Mouse (Mus musculus) cortical plate, adult 2 months (tissue): ENCODE data around the gene D1Pas1. TPM values are rescaled to one million over a fixed set of nuclear protein-coding genes. Genes with fewer than 3 reads are reported as not detected.

ENCODE experiments used
- H3K27ac ChIP-seq: fragments of 200-500 bp; 2 replicates; pipeline ENCODE4 v1.5.1; 2012; ENCODE audit warnings: low read length, control low read depth, inconsistent platforms; ENCODE audit not compliant: insufficient read depth
- H3K4me1 ChIP-seq: fragments of 200-500 bp; 2 replicates; pipeline ENCODE4 v1.6.1; 2011; ENCODE audit warnings: low read length; ENCODE audit not compliant: control insufficient read depth, insufficient read depth
- H3K4me3 ChIP-seq: fragments of 200-500 bp; 2 replicates; pipeline ENCODE4 v1.5.1; 2011; ENCODE audit warnings: mild to moderate bottlenecking, low read length, control low read depth; ENCODE audit not compliant: insufficient read depth
- CTCF ChIP-seq: fragments of 200-500 bp; IDR thresholded peaks from 2 replicates; pipeline ENCODE4 v1.5.1; 2011; ENCODE audit warnings: mild to moderate bottlenecking, control low read depth, low read length; ENCODE audit not compliant: insufficient read depth; ENCODE audit errors: extremely low read depth
- POLR2A ChIP-seq: fragments of 200-500 bp; IDR thresholded peaks from 2 replicates; pipeline ENCODE4 v1.6.1; 2011; ENCODE audit warnings: mild to moderate bottlenecking, low read length, control low read depth; ENCODE audit not compliant: insufficient read depth; ENCODE audit errors: extremely low read depth
- polyA plus RNA-seq: library from polyadenylated mRNA; depleted of rRNA; stranded (reverse); fragments of >200 nt; gene quantifications from 2 replicates; pipeline ENCODE4 v1.2.3, GENCODE M21; 2012

The D1Pas1 gene
- polyA plus RNA-seq, 1 experiment = not detected

DNA sequence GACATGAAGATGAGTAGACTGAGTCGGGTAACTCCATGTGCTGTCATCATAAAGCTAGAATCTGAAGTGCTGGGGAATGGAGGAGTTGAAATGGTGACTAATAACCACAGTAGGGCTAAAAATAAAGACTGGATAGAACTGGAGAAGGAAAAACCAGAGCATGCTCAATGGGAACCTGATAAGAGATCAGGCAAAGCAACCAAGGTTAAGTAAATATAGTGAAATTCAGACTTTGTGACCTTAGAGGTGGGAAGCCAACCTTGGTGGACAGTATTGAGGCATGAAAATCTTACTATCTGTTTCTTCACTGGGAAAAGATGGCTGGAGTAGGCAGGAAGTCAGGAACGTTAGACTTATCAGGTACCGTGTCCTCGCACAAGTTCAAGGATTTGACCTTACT is 14.8 kb upstream of the D1Pas1 start:
- Histone ChIP-seq H3K27ac (no peak overlapping the region), H3K4me3 (no peak overlapping the region), H3K4me1 (no peaks in the 10 kb centered on the region)
- TF ChIP-seq POLR2A (no peak), CTCF (no peak)

DNA sequence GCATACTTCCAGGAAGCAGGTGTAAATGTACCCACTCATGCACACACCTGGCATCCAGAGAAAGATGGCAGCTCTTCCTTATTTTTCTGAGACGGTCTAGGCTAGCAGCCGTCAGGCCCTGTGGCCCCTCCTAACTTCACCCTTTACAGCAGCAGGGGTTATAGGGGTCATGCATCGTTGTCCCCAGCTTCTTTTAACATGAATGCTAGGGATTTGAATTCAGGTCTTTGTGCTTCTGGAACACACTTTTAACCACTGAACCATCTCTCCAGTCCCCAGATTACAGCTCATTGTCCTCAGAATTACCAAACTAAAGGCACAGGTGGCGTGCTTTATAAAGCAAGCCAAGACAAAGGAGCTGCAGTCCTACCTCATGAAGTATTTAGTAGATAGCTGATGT is 12.6 kb upstream of the D1Pas1 start:
- H3K4me3 ChIP-seq = no peak overlapping the region
- TF ChIP-seq CTCF (no peak), POLR2A (no peak)
- H3K27ac ChIP-seq = no peak overlapping the region
- no peaks in the 10 kb centered on the region for H3K4me1 ChIP-seq

DNA sequence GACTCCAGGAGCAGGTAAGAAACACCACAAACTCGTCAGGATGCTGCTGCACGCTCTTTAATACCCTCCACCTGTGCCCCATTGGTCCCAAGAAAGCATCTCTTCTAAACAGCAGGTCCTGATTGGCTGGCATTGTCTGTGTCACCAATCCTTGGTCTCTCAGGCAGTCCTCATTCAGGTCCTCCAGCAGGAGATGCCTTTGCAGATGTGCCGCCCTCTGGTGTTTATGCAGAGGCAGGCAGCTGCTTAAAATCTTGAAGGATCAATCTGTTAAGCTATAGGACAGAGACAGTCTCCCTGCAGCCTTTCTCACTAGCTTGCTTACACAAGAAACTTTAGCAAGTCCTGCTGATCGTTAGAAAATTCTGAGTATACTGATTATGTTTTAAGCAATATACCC is 7.8 kb upstream of the D1Pas1 start:
- H3K4me1 ChIP-seq = no peaks in the 10 kb centered on the region
- no peak overlapping the region for H3K27ac ChIP-seq
- H3K4me3 ChIP-seq = no peak overlapping the region
- TF ChIP-seq POLR2A (no peak), CTCF (no peak)

DNA sequence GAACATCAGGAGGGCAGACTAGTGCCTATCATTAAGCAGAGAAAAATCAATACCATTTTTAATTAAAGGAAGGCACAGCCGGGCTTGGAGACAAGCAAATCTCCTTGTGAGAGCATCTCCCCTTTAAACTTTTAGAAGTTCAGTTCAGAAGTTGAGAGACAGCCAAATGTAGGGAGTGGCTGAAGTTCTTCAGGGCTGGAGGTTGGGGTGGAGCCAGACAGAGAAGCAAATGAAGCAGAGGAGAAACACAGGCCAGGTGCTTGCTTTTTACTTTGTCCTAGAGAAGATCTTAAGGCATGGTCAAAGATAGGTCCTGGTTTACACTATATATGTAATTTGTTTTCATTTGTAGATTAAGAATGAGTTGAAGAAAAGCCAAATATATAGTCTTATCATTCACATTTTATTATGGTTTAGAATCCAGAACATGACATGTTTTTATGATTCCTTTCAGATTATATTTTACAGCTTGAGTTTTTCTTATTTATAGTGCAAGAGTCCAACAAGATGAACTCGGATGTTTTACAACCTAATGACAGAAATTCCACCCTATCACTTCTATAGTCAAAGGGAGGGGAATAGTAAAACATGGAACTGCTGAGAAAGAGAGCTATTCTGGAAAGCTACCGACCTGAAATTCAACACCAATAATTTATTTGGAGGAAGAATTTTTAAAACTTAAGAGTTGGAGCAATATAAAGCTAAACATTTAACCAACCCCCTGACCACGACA is 2.9 kb upstream of the D1Pas1 start:
- TF ChIP-seq POLR2A (no peak), CTCF (no peak)
- Histone ChIP-seq H3K4me3 (no peak overlapping the region), H3K4me1 (no peaks in the 10 kb centered on the region), H3K27ac (no peak overlapping the region)

DNA sequence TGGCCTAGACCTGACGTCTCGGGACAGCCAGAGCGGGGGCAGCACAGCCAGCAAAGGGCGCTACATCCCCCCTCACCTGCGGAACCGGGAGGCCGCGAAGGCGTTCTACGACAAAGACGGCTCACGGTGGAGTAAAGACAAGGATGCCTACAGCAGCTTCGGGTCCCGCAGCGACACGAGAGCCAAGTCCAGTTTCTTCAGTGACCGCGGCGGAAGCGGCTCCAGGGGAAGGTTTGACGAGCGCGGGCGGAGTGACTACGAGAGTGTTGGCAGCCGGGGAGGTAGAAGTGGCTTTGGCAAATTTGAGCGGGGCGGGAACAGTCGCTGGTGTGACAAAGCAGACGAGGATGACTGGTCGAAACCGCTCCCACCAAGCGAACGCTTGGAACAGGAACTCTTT is 710 bp downstream of the D1Pas1 start:
- H3K4me3 ChIP-seq = no peak overlapping the region
- no peaks in the 10 kb centered on the region for H3K4me1 ChIP-seq
- H3K27ac ChIP-seq = no peak overlapping the region
- TF ChIP-seq POLR2A (no peak), CTCF (no peak)

DNA sequence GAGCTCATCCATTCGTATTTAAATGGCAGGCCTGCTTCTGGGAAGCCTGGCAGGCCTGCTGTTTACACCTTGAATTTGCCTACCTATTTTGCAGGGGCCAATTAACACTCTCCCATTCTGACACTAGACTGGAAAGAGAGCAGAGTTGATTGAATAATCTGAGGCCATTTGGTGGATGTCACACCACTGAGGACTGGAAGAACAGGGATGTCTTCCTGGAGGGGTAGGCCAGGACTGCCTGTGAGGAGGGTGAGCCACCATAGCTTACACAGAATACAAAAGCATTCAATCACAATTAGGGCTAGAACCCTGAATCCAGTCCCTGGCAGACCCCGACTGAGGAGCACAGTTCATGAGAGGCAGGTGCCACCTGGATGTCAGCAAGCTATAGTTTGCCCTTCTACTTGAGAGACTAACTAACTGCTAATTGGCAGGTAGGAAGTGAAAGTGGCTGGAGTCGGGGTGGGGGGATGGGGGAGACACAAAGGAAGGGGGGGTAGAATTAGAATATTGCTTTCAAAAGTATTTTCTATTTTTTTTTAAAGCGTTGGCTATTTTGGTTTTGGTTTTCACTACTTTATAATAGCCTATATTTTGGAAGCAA is 9.8 kb downstream of the D1Pas1 start:
- no peak for TF ChIP-seq CTCF
- no peak for TF ChIP-seq POLR2A
- no peak overlapping the region for H3K27ac ChIP-seq
- no peaks in the 10 kb centered on the region for H3K4me1 ChIP-seq
- no peak overlapping the region for H3K4me3 ChIP-seq

DNA sequence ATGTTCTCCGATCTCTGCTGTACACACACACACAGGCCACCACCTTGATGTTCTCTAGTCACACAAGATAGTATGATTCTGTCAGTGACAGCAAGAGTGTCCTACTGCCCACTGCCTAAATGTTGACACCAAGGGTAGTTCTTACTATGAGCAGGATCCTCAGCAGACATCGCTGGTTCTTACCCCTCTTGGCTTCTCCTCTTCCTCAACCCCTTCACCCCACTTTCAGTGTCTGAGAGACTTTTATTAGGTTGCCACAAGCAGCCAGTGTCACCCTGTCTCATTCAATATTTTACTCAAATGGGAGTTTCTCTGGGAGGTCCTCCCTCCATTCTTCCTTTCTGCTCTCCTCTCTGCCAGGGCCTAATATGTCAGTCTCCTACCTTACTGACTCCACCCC is 10.6 kb downstream of the D1Pas1 start:
- Histone ChIP-seq H3K27ac (no peak overlapping the region), H3K4me1 (no peaks in the 10 kb centered on the region), H3K4me3 (no peak overlapping the region)
- TF ChIP-seq POLR2A = no peak
- TF ChIP-seq CTCF = no peak

DNA sequence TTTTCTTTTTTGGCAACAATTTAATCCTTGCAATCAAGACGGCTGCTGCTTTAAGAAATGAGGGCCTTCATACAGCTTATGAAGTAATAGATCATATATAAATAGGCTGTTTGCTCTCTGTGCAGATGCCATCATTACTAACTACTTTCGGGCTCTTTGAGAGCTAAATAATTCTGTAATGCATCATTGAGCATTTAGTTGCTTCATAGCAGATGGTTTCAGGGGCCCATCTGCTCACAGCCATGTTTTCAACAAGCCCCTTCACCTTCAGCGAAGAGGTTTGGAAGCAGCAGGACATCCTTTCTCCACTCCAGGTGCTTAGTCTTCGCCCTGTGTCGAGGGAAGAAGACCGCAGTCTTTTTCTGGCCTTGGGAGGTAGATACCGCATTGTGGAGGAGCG is 12.2 kb downstream of the D1Pas1 start:
- Histone ChIP-seq H3K4me3 (no peak overlapping the region), H3K4me1 (no peaks in the 10 kb centered on the region)
- TF ChIP-seq CTCF (no peak), POLR2A (no peak)

DNA sequence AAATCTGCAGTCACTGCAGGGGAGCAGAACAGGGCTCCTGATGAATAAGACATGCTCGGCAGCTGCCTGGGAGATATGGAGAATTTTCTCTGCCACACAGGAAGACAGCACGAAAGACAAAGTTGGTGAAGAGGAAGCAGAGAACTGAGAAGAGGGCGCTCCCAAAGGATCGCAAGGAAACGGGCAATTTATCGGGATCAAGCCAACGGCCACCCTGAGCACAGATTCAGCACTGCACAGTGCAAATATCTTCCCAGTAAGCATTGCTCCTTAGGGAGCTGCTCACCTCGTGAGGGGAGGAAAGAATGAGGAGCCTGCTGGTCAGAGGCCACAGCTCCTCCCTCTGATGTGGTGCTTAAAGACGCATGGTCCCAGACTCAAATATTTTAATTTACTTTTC is 13.3 kb downstream of the D1Pas1 start:
- H3K4me3 ChIP-seq = no peak overlapping the region
- TF ChIP-seq POLR2A (no peak), CTCF (no peak)
- no peaks in the 10 kb centered on the region for H3K4me1 ChIP-seq
- H3K27ac ChIP-seq = no peak overlapping the region

More for the DNA sequence above, 12.2 kb downstream of the D1Pas1 start:
- H3K27ac ChIP-seq = no peak overlapping the region

DNA sequence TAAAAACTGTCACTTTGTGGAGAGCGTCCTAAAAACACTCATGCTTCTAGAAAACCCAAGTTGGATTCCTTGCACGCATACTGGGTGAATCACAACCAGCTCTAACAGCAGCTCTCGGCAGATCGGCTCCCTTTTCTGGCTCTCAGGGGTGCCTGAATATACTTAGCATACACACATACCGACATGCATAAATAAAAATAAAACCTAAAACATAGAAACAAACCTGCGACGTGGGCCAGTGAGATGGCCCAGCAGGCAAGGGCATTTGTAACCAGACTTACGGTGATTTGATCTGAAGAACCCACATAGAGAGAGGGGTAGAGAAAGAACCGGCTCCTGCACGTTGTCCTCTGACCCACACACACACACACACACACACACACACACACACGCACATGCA is 17.9 kb downstream of the D1Pas1 start:
- no peak for TF ChIP-seq POLR2A
- no peak for TF ChIP-seq CTCF
- Histone ChIP-seq H3K27ac (no peak overlapping the region), H3K4me1 (no peaks in the 10 kb centered on the region), H3K4me3 (no peak overlapping the region)
